Mouse (Mus musculus) kidney, adult 2 months (tissue): ENCODE results near the gene Rgl2.
"Not testable (repeated sequence)": the region's sequence is repeated elsewhere in the genome, so short reads cannot be mapped to it uniquely, and the experiment has no call there.

ENCODE experiments used
- CTCF ChIP-seq: fragments of 200-500 bp; conservative IDR thresholded peaks from 2 replicates; pipeline ENCODE4 v1.5.1; 2011; ENCODE audit warnings: low read depth, mild to moderate bottlenecking, control low read depth, low read length, moderate library complexity, mixed read lengths; ENCODE audit not compliant: insufficient read depth, insufficient read length
- POLR2A ChIP-seq: fragments of 200-500 bp; IDR thresholded peaks from one replicate; pipeline ENCODE4 v1.6.1; 2011; ENCODE audit warnings: low read depth, low read length, control low read depth

DNA sequence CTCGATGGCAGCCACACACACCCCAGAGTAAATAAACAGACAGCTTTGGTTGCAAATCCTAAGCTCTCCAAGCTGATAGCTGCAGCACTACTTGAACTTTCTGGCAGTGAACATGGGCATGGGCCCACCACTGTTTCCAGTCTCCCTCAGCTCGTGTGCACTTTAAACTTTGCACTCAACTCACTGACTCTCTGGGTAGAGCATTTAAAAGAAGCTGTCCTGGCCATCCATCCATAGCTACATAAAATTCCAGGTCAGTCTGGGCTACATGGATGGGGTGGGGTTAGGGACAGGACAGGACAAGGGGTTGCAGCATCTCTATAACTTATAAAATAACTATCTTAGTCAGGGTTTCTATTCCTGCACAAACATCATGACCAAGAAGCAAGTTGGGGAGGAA is 41.5 kb upstream of the Rgl2 start:
- TF ChIP-seq CTCF, POLR2A: not testable (repeated sequence)
